Mouse (Mus musculus) kidney, adult 2 months (tissue): Measurements from ENCODE around the gene Ube2g1. TPM values are rescaled to one million over a fixed set of nuclear protein-coding genes. Genes with fewer than 3 reads are reported as not detected.
A peak's percentile ranks its signal among the peaks of the same experiment; 100 is the strongest.

Source experiments
- DNase-seq: peaks from one replicate; pipeline ENCODE4 v3.0.0; 2021
- H3K27ac ChIP-seq: fragments of 200-500 bp; 2 replicates; pipeline ENCODE4 v1.5.1; 2012; ENCODE audit warnings: low read depth, low read length, control low read depth, inconsistent platforms; ENCODE audit not compliant: insufficient read depth
- H3K27me3 ChIP-seq: fragments of 200-500 bp; replicated peaks from 2 replicates; pipeline ENCODE4 v1.6.1; 2012; ENCODE audit warnings: mild to moderate bottlenecking, moderate library complexity, low read length, inconsistent platforms; ENCODE audit not compliant: control insufficient read depth, insufficient read depth
- H3K36me3 ChIP-seq: fragments of 200-500 bp; 2 replicates; pipeline ENCODE4 v1.6.1; 2012; ENCODE audit warnings: mild to moderate bottlenecking, moderate library complexity, low read length, inconsistent platforms; ENCODE audit not compliant: control insufficient read depth, insufficient read depth
- H3K4me1 ChIP-seq: fragments of 200-500 bp; 2 replicates; pipeline ENCODE4 v1.6.1; 2011; ENCODE audit warnings: low read length; ENCODE audit not compliant: control insufficient read depth, insufficient read depth
- H3K4me3 ChIP-seq: fragments of 200-500 bp; 2 replicates; pipeline ENCODE4 v1.5.1; 2011; ENCODE audit warnings: mild to moderate bottlenecking, low read depth, low read length, control low read depth; ENCODE audit not compliant: insufficient read depth
- CTCF ChIP-seq: fragments of 200-500 bp; conservative IDR thresholded peaks from 2 replicates; pipeline ENCODE4 v1.5.1; 2011; ENCODE audit warnings: low read depth, mild to moderate bottlenecking, control low read depth, low read length, moderate library complexity, mixed read lengths; ENCODE audit not compliant: insufficient read depth, insufficient read length
- POLR2A ChIP-seq: fragments of 200-500 bp; IDR thresholded peaks from one replicate; pipeline ENCODE4 v1.6.1; 2011; ENCODE audit warnings: low read depth, low read length, control low read depth
- WGBS: fragments of 180-500 bp; shearing (Covaris S2); methylation state at CpG from one replicate; pipeline ENCODE4 v1.1.7; 2018; 5-methylcytosine and 5-hydroxymethylcytosine counted together
- polyA plus RNA-seq: library from polyadenylated mRNA; depleted of rRNA; stranded (reverse); fragments of >200 nt; gene quantifications from 2 replicates; pipeline ENCODE4 v1.2.3, GENCODE M21; 2012

Ube2g1 gene
- polyA plus RNA-seq, 1 experiment: 8.9 TPM

GRCm38 (mm10) chr11:72581609-72582447 lies 25.3 kb upstream of the Ube2g1 start:
- 75% methylated on average over 8 of the region's 8 CpGs for WGBS
- H3K27ac ChIP-seq: no peak overlapping the region
- H3K4me1 ChIP-seq: no peaks in the 10 kb centered on the region
- TF ChIP-seq POLR2A: no peak
- H3K4me3 ChIP-seq: no peak overlapping the region
- no peaks in the 10 kb centered on the region for H3K27me3 ChIP-seq
- DNase-seq: no peak
- H3K36me3 ChIP-seq: no peaks in the 10 kb centered on the region

GRCm38 (mm10) chr11:72582448-72582705 lies 24.7 kb upstream of the Ube2g1 start:
- Histone ChIP-seq H3K27me3 (no peaks in the 10 kb centered on the region), H3K4me1 (no peaks in the 10 kb centered on the region), H3K36me3 (no peaks in the 10 kb centered on the region), H3K27ac (no peak overlapping the region), H3K4me3 (no peak overlapping the region)
- 81% methylated on average over 3 of the region's 3 CpGs for WGBS
- DNase-seq: no peak
- TF ChIP-seq CTCF (no peak), POLR2A (no peak)

- no peak for DNase-seq
- Histone ChIP-seq H3K27me3 (no peaks in the 10 kb centered on the region), H3K36me3 (no peaks in the 10 kb centered on the region), H3K4me3 (no peak overlapping the region), H3K27ac (no peak overlapping the region), H3K4me1 (no peaks in the 10 kb centered on the region)
- WGBS: 93% methylated on average over 2 of the region's 2 CpGs
- TF ChIP-seq POLR2A (no peak), CTCF (no peak)
Observed at GRCm38 (mm10) chr11:72583092-72583491, 24.0 kb upstream of the Ube2g1 start.

DNA sequence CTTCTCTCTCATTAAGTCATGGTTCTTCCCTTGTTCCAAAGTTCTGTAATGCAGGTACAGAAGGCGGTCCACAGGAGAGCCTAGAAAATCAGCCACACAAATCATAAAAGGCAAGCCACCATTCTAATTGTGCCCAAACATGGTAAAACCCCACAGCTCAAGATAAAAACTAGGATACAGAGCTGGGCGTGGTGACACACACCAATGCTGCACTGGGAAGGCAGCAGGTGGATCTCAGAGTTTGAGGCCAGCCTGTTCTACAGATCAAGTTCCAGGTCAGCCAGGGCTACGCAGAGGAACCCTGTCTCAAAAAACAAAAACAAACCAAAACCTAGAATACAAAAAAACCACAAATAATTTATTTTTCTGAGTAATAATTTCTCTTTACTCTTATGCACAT lies 20.5 kb upstream of the Ube2g1 start:
- Histone ChIP-seq H3K4me1 (no peaks in the 10 kb centered on the region), H3K4me3 (no peak overlapping the region)
- WGBS: 94% methylated on average over 3 of the region's 3 CpGs

DNA sequence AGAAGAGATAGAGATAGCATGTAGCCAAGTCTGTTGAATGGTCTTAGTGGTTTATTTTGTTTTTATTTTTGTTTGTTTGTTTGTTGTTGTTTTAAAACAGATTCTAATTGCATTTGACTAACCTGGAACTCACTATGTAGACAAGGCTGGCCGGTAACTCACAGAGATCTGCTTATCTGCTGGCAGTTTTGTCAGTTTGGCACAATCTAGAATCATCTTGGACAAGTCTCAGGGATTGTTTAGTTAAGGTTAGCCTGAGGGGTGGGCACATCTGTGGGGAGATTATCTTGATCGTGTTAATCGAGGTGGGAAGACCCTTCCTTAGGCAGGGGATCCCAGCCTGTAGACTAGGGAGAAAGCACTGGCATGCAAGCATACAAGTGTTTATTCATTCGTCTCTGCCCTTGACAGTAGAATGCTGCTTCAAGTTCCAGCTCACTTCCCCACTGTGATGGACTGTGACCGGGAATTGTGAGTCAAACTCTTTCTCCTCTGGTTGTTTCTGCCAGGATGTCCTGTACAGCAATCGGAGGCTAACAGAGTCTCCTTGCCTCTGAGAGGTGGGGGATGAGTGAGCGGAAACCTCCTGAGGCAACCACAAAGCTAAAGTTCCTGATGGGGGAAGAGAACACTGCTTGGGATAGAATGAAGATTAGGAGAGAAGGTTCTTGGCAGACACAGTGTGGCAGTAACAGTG lies 19.4 kb upstream of the Ube2g1 start:
- WGBS: 47% methylated on average over 7 of the region's 7 CpGs
- H3K27ac ChIP-seq: no peak overlapping the region
- H3K4me3 ChIP-seq: no peak overlapping the region
- no peaks in the 10 kb centered on the region for H3K27me3 ChIP-seq
- no peaks in the 10 kb centered on the region for H3K4me1 ChIP-seq
- TF ChIP-seq POLR2A (no peak), CTCF (no peak)
- no peaks in the 10 kb centered on the region for H3K36me3 ChIP-seq
- peak; percentile 28 for DNase-seq

More for the DNA sequence above, 20.5 kb upstream of the Ube2g1 start:
- TF ChIP-seq CTCF (no peak), POLR2A (no peak)
- H3K27me3 ChIP-seq: no peaks in the 10 kb centered on the region
- no peak overlapping the region for H3K27ac ChIP-seq
- H3K36me3 ChIP-seq: no peaks in the 10 kb centered on the region
- DNase-seq: no peak

- Histone ChIP-seq H3K27ac (no peak overlapping the region), H3K27me3 (no peaks in the 10 kb centered on the region), H3K4me1 (no peaks in the 10 kb centered on the region), H3K4me3 (no peak overlapping the region), H3K36me3 (no peaks in the 10 kb centered on the region)
- TF ChIP-seq CTCF (no peak), POLR2A (no peak)
- WGBS: 47% methylated on average over 2 of the region's 2 CpGs
- no peak for DNase-seq
Observed at GRCm38 (mm10) chr11:72595010-72595737, 11.9 kb upstream of the Ube2g1 start.

DNA sequence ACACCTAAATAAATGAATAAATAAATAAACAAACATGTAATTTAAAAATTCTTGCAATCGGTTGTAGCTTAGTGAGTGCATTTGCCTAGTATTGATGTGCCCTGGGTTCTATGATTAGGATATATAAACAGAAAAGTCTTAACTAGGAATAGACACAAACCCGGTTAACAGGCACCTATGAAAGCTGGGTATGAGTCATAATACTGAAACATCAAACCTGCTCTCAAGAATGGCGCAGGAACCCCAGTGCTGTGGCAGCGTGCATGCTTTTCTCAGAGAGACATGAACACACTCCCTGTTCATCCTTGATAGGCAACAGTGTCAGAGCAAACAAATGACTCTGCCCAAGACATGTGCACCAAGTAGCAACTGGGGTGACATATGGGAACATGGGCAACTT lies 9.3 kb upstream of the Ube2g1 start:
- no peaks in the 10 kb centered on the region for H3K36me3 ChIP-seq
- no peak for TF ChIP-seq CTCF
- no peak for TF ChIP-seq POLR2A
- 93% methylated on average over 4 of the region's 4 CpGs for WGBS

More for the DNA sequence above, 9.3 kb upstream of the Ube2g1 start:
- Histone ChIP-seq H3K4me3 (no peak overlapping the region), H3K27me3 (no peaks in the 10 kb centered on the region), H3K4me1 (no peaks in the 10 kb centered on the region), H3K27ac (no peak overlapping the region)
- DNase-seq: no peak
